Mouse (Mus musculus) midbrain, embryonic 15.5 days (tissue): ENCODE measurements at regions not wholly inside any gene's neighbourhood (a gene's known extent, or its start where the extent isn't known, plus 50 kb on each side); places are given as distances from the start of the nearest gene placed in this dataset.

ENCODE experiments used
- ATAC-seq: fragments of 200-750 bp; cut with Nextera tagmentation; replicated peaks from 2 replicates; pipeline ENCODE4 v1.8.0; 2017; ENCODE audit warnings: moderate TSS enrichment
- H3K27ac ChIP-seq: fragments of 300-500 bp; sonication (generic); 2 replicates; pipeline ENCODE4 v1.5.1; 2015; ENCODE audit warnings: mild to moderate bottlenecking, inconsistent platforms
- H3K27me3 ChIP-seq: fragments of 300-500 bp; sonication (generic); replicated peaks from 2 replicates; pipeline ENCODE4 v1.6.1; 2015; ENCODE audit warnings: inconsistent platforms
- H3K36me3 ChIP-seq: fragments of 300-500 bp; sonication (generic); replicated peaks from 2 replicates; pipeline ENCODE4 v1.6.1; 2015; ENCODE audit warnings: inconsistent platforms
- H3K4me1 ChIP-seq: fragments of 300-500 bp; sonication (generic); 2 replicates; pipeline ENCODE4 v1.6.1; 2015; ENCODE audit warnings: inconsistent platforms
- H3K4me2 ChIP-seq: fragments of 300-500 bp; sonication (generic); 2 replicates; pipeline ENCODE4 v1.6.1; 2015; ENCODE audit warnings: inconsistent platforms, mild to moderate bottlenecking, moderate library complexity
- H3K4me3 ChIP-seq: fragments of 300-500 bp; sonication (generic); 2 replicates; pipeline ENCODE4 v1.5.1; 2015; ENCODE audit warnings: mild to moderate bottlenecking, inconsistent platforms
- H3K9ac ChIP-seq: fragments of 300-500 bp; sonication (generic); 2 replicates; pipeline ENCODE4 v1.6.1; 2015; ENCODE audit warnings: mild to moderate bottlenecking, inconsistent platforms
- H3K9me3 ChIP-seq: fragments of 300-500 bp; sonication (generic); 2 replicates; pipeline ENCODE4 v1.6.1; 2016; ENCODE audit warnings: inconsistent platforms
- WGBS: fragments of 180-500 bp; shearing (Covaris S2); methylation state at CpG from one replicate; pipeline ENCODE4 v1.1.7; 2015; ENCODE audit warnings: mixed read lengths; 5-methylcytosine and 5-hydroxymethylcytosine counted together

GRCm38 (mm10) chr16:30743566-30743965, 144.0 kb downstream of the Fam43a start:
- no peak overlapping the region for H3K27ac ChIP-seq
- H3K4me2 ChIP-seq: no peak overlapping the region
- H3K9me3 ChIP-seq: no peaks in the 10 kb centered on the region
- H3K4me3 ChIP-seq: no peak overlapping the region
- WGBS: 80% methylated on average over 4 of the region's 4 CpGs
- H3K4me1 ChIP-seq: 0 out of 2 replicates have a peak, but pooled peaks cover 3% of the 10 kb centered on the region
- H3K36me3 ChIP-seq: no peaks in the 10 kb centered on the region
- no peak overlapping the region for H3K9ac ChIP-seq
- no peaks in the 10 kb centered on the region for H3K27me3 ChIP-seq
- no peak for ATAC-seq

GRCm38 (mm10) chr16:30744237-30744636, 144.7 kb downstream of the Fam43a start:
- Histone ChIP-seq H3K4me1 (0 out of 2 replicates have a peak, but pooled peaks cover 3% of the 10 kb centered on the region), H3K9me3 (no peaks in the 10 kb centered on the region), H3K27me3 (no peaks in the 10 kb centered on the region), H3K4me3 (no peak overlapping the region), H3K36me3 (no peaks in the 10 kb centered on the region), H3K4me2 (no peak overlapping the region), H3K27ac (no peak overlapping the region), H3K9ac (no peak overlapping the region)
- WGBS: 41% methylated on average over 7 of the region's 7 CpGs
- peak; percentile 33; the same call in 1 of the 2 replicates for ATAC-seq

- no peak overlapping the region for H3K4me3 ChIP-seq
- no peaks in the 10 kb centered on the region for H3K36me3 ChIP-seq
- no peak for ATAC-seq
- H3K27ac ChIP-seq: no peak overlapping the region
- H3K9me3 ChIP-seq: no peaks in the 10 kb centered on the region
- no peak overlapping the region for H3K9ac ChIP-seq
- no peaks in the 10 kb centered on the region for H3K27me3 ChIP-seq
- 32% methylated on average over 11 of the region's 11 CpGs for WGBS
- H3K4me2 ChIP-seq: no peak overlapping the region
- 0 out of 2 replicates have a peak, but pooled peaks cover 3% of the 10 kb centered on the region for H3K4me1 ChIP-seq
These were observed 146.2 kb downstream of the Fam43a start for GRCm38 (mm10) chr16:30745598-30746181.

GRCm38 (mm10) chr16:30746211-30746610, 146.7 kb downstream of the Fam43a start:
- WGBS: 74% methylated on average over 8 of the region's 8 CpGs

GRCm38 (mm10) chr16:30749841-30750240, 150.3 kb downstream of the Fam43a start:
- no peaks in the 10 kb centered on the region for H3K36me3 ChIP-seq
- H3K27me3 ChIP-seq: no peaks in the 10 kb centered on the region
- H3K9me3 ChIP-seq: no peaks in the 10 kb centered on the region
- H3K4me3 ChIP-seq: no peak overlapping the region
- no peak for ATAC-seq
- H3K27ac ChIP-seq: no peak overlapping the region
- no peak overlapping the region for H3K4me2 ChIP-seq
- 68% methylated on average over 3 of the region's 3 CpGs for WGBS
- no peak overlapping the region for H3K9ac ChIP-seq
- no peaks in the 10 kb centered on the region for H3K4me1 ChIP-seq

More at GRCm38 (mm10) chr16:30746211-30746610, 146.7 kb downstream of the Fam43a start:
- H3K9me3 ChIP-seq: no peaks in the 10 kb centered on the region
- H3K4me3 ChIP-seq: no peak overlapping the region
- ATAC-seq: no peak
- H3K27ac ChIP-seq: no peak overlapping the region
- H3K9ac ChIP-seq: no peak overlapping the region
- no peaks in the 10 kb centered on the region for H3K27me3 ChIP-seq
- 0 out of 2 replicates have a peak, but pooled peaks cover 3% of the 10 kb centered on the region for H3K4me1 ChIP-seq
- H3K4me2 ChIP-seq: no peak overlapping the region
- H3K36me3 ChIP-seq: no peaks in the 10 kb centered on the region

- Histone ChIP-seq H3K27ac (no peak overlapping the region), H3K9me3 (no peaks in the 10 kb centered on the region), H3K36me3 (no peaks in the 10 kb centered on the region), H3K27me3 (no peaks in the 10 kb centered on the region), H3K4me1 (no peaks in the 10 kb centered on the region), H3K4me3 (no peak overlapping the region), H3K4me2 (no peak overlapping the region), H3K9ac (no peak overlapping the region)
- 92% methylated on average over 2 of the region's 2 CpGs for WGBS
- no peak for ATAC-seq
These were observed 156.2 kb downstream of the Fam43a start for GRCm38 (mm10) chr16:30755771-30756170.

DNA sequence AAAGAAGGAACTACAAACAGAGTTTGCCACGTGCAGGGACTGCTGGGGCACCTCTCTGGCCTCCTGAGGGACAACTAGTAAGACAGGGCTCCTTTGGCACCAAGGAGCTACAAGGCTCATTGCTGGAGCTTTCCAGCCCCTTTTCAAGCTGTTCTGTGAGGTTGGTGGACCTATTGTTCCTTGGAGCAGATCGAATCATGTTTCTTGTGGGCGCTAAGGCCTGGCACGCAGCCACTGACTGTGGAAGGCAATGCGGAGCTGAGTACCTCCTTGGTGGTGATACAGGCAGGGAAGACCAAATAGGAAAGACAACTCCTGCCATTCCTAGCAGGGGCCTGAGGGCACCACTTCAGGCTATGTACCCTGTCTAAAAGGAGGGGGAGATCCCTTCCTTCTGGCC, 157.2 kb downstream of the Fam43a start:
- Histone ChIP-seq H3K27ac (no peak overlapping the region), H3K27me3 (no peaks in the 10 kb centered on the region), H3K4me1 (no peaks in the 10 kb centered on the region), H3K4me3 (no peak overlapping the region), H3K9ac (no peak overlapping the region), H3K9me3 (no peaks in the 10 kb centered on the region), H3K36me3 (no peaks in the 10 kb centered on the region), H3K4me2 (no peak overlapping the region)
- ATAC-seq: no peak
- 77% methylated on average over 5 of the region's 5 CpGs for WGBS

GRCm38 (mm10) chr16:30757556-30757955, 158.0 kb downstream of the Fam43a start:
- Histone ChIP-seq H3K36me3 (no peaks in the 10 kb centered on the region), H3K9me3 (no peaks in the 10 kb centered on the region), H3K4me3 (no peak overlapping the region), H3K9ac (no peak overlapping the region), H3K27me3 (no peaks in the 10 kb centered on the region), H3K4me1 (no peaks in the 10 kb centered on the region), H3K4me2 (no peak overlapping the region), H3K27ac (no peak overlapping the region)
- ATAC-seq: no peak
- WGBS: 80% methylated on average over 3 of the region's 3 CpGs

DNA sequence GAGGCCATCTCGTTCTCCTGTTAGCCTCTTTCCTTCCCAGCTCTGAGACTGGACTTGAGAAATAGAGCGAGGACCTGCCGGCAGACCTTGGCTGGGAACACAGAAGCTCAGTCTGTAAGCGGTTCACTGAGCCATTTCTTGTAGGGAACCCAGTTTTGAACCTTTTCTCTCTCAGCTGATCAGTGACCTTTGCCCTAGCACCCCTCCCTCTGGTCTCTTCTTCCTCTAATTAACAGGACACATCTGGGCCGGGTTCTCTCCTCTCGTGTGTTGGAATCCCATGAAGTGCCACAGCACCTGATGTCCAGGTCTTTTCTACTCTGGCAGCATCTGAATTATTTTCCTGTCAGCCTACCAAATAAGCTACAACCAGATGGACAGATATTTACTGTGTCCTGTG, 158.5 kb downstream of the Fam43a start:
- Histone ChIP-seq H3K9me3 (no peaks in the 10 kb centered on the region), H3K27me3 (no peaks in the 10 kb centered on the region), H3K4me3 (no peak overlapping the region), H3K4me2 (no peak overlapping the region), H3K36me3 (no peaks in the 10 kb centered on the region), H3K4me1 (no peaks in the 10 kb centered on the region), H3K27ac (no peak overlapping the region), H3K9ac (no peak overlapping the region)
- WGBS: 81% methylated on average over 6 of the region's 6 CpGs
- no peak for ATAC-seq

GRCm38 (mm10) chr16:30759503-30759902, 160.0 kb downstream of the Fam43a start:
- Histone ChIP-seq H3K4me1 (no peaks in the 10 kb centered on the region), H3K4me3 (no peak overlapping the region), H3K27me3 (no peaks in the 10 kb centered on the region), H3K36me3 (no peaks in the 10 kb centered on the region), H3K9ac (no peak overlapping the region), H3K27ac (no peak overlapping the region), H3K9me3 (no peaks in the 10 kb centered on the region), H3K4me2 (no peak overlapping the region)
- ATAC-seq: no peak
- 73% methylated on average over 8 of the region's 8 CpGs for WGBS

GRCm38 (mm10) chr16:30761201-30761710, 161.7 kb downstream of the Fam43a start:
- 76% methylated on average over 8 of the region's 8 CpGs for WGBS
- Histone ChIP-seq H3K36me3 (no peaks in the 10 kb centered on the region), H3K27me3 (no peaks in the 10 kb centered on the region), H3K4me1 (no peaks in the 10 kb centered on the region), H3K9ac (no peak overlapping the region), H3K9me3 (no peaks in the 10 kb centered on the region), H3K4me2 (no peak overlapping the region), H3K4me3 (no peak overlapping the region), H3K27ac (no peak overlapping the region)
- ATAC-seq: no peak

GRCm38 (mm10) chr16:30762898-30763595, 163.5 kb downstream of the Fam43a start:
- Histone ChIP-seq H3K36me3 (no peaks in the 10 kb centered on the region), H3K4me2 (no peak overlapping the region), H3K4me3 (no peak overlapping the region), H3K9ac (no peak overlapping the region), H3K27me3 (no peaks in the 10 kb centered on the region), H3K27ac (no peak overlapping the region), H3K9me3 (no peaks in the 10 kb centered on the region), H3K4me1 (no peaks in the 10 kb centered on the region)
- WGBS: 75% methylated on average over 14 of the region's 14 CpGs
- ATAC-seq: no peak

GRCm38 (mm10) chr16:30765591-30765990, 166.1 kb downstream of the Fam43a start:
- Histone ChIP-seq H3K27ac (no peak overlapping the region), H3K4me3 (no peak overlapping the region), H3K4me1 (no peaks in the 10 kb centered on the region), H3K4me2 (no peak overlapping the region), H3K36me3 (no peaks in the 10 kb centered on the region), H3K9ac (no peak overlapping the region), H3K9me3 (no peaks in the 10 kb centered on the region), H3K27me3 (no peaks in the 10 kb centered on the region)
- WGBS: 89% methylated on average over 4 of the region's 4 CpGs
- no peak for ATAC-seq
